Mouse (Mus musculus) kidney, adult 8-10 months (tissue): ENCODE measurements around the gene Rcbtb2.

Source experiments
- DNase-seq, 2 experiments: peaks; one replicate each; pipeline ENCODE4 v3.0.0; 2022

The Rcbtb2 gene

DNA sequence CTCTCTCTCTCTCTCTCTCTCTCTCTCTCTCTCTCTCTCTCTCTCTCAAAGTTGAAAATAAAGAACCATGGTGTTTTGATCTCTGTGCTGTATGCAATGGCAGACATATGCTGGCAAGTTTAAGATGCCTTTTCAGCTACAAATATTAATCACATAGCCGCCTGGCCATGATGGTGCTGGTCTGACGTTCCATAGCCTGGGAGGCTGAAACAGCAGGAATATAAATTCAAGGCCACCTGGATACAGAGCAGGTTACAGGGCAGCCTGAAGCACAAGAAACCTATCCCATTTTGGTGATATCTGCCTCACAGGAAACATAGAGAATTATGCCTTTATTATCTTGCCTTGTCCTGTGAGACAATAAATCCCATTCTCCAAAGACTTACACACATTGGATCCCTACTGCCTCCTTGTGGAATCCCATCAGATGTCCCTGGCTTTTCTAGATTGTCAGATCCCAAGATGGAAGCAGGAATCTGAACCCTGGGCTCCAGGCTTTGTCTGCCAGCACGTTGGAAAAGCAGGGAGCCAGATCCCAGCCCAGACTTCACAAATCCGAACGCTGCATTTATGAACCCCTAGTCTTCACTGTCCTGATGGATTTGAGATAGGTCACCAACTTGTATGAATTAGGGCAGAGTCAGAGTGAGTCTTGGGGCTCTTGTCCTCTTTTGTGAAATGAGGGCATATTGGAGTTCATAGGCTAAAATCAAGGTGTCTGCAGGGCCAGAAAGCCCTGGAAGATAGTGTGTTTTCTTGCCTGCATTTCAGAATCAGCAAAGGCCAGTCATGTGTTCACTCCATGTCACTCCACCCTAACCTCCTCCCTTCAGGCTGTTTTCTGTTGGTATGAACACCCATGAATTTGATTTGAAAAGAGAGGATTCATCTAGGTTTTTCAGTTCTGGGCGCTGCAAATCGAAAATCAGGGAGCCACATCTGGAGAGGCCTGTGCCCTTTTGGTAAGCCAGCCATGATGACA, 5.1 kb upstream of the Rcbtb2 start:
- DNase-seq, result no peak

- DNase-seq, result no peak
Measured at GRCm38 (mm10) chr14:73118482-73119347, 4.1 kb upstream of the Rcbtb2 start.

DNA sequence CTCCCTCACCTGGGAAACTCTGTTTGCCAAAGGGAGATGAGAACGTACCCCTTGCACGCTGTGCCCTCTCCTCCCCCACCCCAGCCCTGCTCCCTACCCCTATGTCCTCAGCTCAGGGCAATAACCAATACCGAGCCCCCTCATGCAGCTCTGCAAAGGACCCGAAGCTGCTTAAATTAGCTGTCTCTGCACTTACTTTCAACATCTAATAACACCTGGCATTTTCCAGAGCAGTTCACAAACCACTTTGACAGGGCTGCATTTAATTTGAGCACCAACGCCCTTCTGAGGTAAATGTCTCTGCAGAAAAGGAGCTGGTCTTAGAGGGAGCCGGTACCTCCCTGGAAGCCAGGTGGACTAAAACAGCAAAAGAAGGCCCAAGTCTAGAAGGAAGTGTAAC, 3.4 kb upstream of the Rcbtb2 start:
- no peak for DNase-seq

GRCm38 (mm10) chr14:73119966-73120365, 2.9 kb upstream of the Rcbtb2 start:
- no peak for DNase-seq

DNA sequence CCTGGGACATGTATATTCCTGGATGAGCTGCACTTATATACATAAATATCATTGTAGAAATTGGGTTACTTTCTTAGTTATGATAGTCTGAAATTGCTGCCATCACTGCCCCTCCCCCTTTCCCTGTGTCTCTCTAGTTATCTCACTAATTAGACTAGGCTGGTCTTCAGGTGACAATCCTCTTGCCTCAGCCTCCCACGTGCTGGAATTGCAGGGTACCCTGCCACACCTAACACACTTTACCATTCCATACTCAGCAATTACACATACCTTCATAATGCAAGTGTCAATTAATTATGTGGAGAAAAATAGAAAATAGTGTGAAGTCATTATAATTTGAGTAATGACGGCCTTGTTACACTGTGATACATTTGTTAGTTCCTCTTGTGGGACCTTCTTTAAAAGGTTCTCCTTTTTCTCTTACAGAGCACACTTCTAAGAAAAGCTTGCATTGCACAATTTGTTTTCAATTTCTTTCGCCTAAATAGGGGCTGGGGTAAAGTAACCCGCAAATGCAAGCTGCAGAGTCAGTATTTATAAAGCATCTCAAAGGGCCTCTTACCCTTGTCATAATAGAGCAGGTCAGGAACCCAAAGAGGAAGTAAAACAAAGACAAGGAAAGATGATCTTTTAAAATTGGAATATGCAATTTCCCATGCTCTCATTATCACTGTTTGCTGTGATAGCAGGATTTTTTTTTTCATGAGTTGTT, 470 bp upstream of the Rcbtb2 start:
- DNase-seq, result no peak

- no peak for DNase-seq
Measured at GRCm38 (mm10) chr14:73123381-73123780, 544 bp downstream of the Rcbtb2 start.

- DNase-seq, result peak in 1 of 2 experiments; percentile 34
Measured at GRCm38 (mm10) chr14:73123786-73124185, 949 bp downstream of the Rcbtb2 start.

- no peak for DNase-seq
Measured at GRCm38 (mm10) chr14:73130519-73130918, 7.7 kb downstream of the Rcbtb2 start.

GRCm38 (mm10) chr14:73131856-73132410, 9.1 kb downstream of the Rcbtb2 start:
- DNase-seq, result no peak

DNA sequence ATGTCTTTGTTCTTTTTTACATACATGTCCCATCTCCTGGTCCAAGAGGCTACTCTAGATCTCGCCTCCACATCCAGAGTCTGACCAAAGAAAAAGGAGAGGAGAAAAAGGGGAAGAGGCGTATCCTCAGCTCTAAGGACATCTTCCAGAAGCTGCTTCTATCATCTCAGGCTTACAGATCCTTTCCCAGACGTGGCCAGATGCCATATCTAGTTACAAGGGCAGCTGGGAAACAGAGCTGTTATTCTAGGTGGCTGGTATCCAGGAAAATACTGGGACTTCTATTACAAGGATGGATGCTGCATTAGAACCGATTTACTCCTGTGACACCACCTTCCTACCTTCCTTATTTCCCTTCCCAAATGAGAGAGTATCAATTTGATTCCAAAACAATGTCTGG, 9.9 kb downstream of the Rcbtb2 start:
- no peak for DNase-seq

GRCm38 (mm10) chr14:73137234-73137633, 14.4 kb downstream of the Rcbtb2 start:
- DNase-seq, result no peak

GRCm38 (mm10) chr14:73138483-73138882, 15.6 kb downstream of the Rcbtb2 start:
- DNase-seq, result no peak

GRCm38 (mm10) chr14:73139866-73140265, 17.0 kb downstream of the Rcbtb2 start:
- no peak for DNase-seq

DNA sequence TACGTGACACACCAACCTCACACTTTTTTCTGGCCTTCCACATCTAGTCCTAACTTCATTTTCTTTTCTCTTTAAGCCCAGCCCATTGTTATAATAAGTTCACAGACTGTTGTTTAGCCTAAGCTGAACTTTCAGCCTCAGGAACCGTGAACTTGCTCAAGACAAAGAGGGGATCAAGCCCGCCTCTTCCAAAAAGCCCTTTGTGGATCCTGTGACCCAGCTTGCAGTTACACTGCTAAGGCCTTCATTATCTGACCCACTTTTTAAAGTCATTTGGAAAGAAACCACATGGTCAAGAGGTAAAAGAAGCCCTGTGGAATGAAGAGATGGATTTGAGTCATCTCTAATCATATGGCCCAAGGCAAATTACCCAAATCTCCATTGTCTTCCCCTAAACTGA, 19.0 kb downstream of the Rcbtb2 start:
- DNase-seq, result no peak

DNA sequence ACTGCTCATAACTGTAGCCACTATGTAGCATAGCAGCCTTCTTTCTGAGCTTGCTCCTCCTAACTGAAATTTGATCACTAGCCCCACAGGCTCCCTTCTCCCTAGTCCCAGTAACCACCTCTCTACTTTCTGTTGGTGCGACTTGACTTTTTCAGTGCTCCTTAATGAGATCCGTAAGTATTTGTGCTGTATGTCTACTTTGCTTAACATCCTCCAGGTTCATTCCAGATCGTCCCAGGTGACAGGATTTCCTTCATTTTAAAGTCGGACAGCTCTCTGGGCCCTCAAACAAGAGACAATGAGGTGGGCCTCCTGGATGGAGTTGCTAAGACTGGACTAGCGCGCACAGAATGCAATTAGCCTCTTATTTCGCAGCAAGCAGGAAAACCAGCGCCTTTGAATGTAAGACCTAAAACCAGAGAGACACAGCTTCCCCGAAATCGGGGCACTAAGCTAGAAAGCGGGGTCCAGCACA, 19.6 kb downstream of the Rcbtb2 start:
- no peak for DNase-seq

- DNase-seq, result peak; percentile 82 to 83
Measured at GRCm38 (mm10) chr14:73142896-73143709, 20.3 kb downstream of the Rcbtb2 start.

DNA sequence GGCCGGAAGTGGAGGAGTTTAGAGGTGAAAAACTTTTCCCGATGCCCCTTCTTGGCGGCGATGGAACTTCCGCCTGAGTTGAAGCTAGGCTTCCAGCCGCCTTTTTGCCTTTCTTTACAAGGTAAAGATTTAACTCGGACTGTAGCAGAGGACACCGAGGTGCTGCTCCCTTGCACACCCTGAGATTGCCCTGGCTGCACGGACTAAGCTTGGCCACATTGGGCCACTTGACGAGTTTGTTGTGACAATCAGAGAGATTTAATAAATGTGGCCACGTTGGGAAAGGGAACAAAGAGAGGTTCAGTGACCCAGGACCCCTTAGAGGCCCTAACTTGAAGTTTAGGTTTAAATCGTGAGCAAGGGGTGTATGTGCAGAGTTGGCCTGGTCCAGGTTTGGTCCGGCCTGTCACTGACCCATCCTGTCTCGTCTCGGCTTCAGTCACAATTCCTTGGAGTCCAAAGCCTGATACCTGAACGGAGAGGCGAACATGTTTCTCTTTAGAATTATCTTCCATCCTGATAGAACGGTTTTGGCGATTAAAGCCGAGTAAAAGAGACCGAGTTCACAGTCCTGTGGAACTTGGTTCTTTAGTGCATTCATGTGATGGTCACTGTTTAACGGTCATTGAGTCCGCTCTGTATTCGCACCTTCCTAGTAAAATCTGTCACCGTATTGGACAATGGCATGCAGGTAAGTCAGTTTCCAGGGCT, 21.0 kb downstream of the Rcbtb2 start:
- no peak for DNase-seq

DNA sequence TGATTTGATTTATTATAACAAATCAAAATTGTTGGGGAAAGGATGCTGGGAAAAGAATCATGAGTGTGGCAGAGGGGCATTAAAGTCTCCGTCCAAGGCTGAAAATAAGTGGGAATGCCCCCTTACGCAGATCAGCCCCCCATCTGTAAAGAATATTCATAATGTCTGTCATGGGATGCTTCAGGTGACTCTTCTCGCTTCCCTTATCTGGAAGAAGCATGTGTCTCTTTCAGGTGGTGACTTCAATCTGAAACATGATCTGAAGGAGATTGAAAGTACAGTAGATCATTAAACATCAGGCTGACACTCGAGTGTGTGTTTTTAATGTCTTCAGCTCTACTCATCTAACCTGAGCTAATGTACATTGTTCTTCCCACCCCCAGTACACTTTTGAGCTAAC, 22.7 kb downstream of the Rcbtb2 start:
- no peak for DNase-seq

DNA sequence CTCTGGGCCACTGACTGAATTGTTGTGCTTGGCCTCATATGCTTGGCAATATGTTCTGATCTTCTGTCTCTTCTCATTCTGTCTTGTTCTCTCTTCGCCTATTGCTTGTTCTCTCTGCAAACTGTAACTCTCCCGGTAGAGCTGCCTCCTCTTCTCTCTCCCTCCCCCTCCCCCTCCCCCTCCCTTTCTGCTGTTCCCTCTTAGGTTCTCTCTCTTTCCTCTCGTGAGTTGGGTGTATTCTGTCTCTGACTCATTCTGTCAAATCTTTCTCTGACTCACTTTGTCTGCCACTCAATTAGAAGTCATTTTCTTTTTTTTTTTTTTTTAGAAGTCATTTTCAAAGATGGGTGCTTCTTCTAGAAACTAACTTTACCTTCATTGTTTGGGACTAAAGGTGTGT, 23.9 kb downstream of the Rcbtb2 start:
- no peak for DNase-seq

DNA sequence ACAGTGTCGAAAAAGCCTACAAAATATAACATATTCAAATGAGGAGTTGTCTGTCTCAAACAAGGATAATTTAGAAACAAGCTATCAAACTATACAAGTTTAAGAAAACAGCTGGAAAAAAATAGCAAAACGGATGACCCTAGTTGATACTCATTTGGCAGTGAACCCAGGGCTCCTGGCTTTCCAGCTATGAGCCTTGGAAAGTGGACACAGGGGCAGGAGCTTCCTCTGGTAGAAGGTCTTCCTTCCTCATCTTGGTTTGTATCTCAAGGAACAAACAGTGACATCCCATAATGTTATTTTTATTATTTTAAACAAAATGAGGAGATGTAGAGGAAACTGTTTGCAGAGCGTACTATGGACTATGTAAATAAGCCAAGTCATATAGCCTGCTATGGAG, 25.3 kb downstream of the Rcbtb2 start:
- DNase-seq, result no peak

DNA sequence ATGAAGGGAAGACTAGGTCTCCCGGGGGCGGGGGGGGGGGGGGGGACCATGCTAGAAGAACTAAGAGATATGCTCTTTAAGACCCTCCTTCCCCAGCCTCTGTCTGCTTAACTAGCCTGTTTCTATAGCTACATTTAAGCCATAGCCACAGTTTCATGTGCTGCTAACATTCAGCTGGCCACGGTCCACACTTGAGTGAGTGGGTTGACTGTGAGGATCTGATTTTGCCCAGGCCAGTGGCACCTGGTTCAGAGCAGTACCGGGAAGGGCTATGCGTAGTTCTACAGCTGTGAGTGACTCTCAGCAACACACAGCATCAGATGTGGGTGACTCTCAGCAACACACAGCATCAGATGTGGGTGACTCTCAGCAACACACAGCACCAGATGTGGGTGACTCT, 38.5 kb downstream of the Rcbtb2 start:
- DNase-seq, result no peak
